Mouse (Mus musculus) hindbrain, embryonic 12.5 days (tissue): ENCODE data around the gene Mrpl34. TPM values are rescaled to one million over a fixed set of nuclear protein-coding genes. Genes with fewer than 3 reads are reported as not detected.

Experiments used
- ATAC-seq: fragments of 200-750 bp; cut with Nextera tagmentation; 2 replicates; pipeline ENCODE4 v1.8.0; 2017; ENCODE audit warnings: moderate TSS enrichment; ENCODE audit not compliant: low FRiP score
- H3K27ac ChIP-seq: fragments of 300-500 bp; sonication (generic); 2 replicates; pipeline ENCODE4 v1.5.1; 2016; ENCODE audit warnings: mild to moderate bottlenecking
- H3K27me3 ChIP-seq: fragments of 300-500 bp; sonication (generic); 2 replicates; pipeline ENCODE4 v1.6.1; 2016; ENCODE audit warnings: mild to moderate bottlenecking
- H3K36me3 ChIP-seq: fragments of 300-500 bp; sonication (generic); 2 replicates; pipeline ENCODE4 v1.6.1; 2016; ENCODE audit warnings: mild to moderate bottlenecking
- H3K4me1 ChIP-seq: fragments of 300-500 bp; sonication (generic); 2 replicates; pipeline ENCODE4 v1.6.1; 2016
- H3K4me2 ChIP-seq: fragments of 300-500 bp; sonication (generic); replicated peaks from 2 replicates; pipeline ENCODE4 v1.6.1; 2016; ENCODE audit warnings: mild to moderate bottlenecking
- H3K4me3 ChIP-seq: fragments of 300-500 bp; sonication (generic); 2 replicates; pipeline ENCODE4 v1.5.1; 2016; ENCODE audit warnings: mild to moderate bottlenecking
- H3K9ac ChIP-seq: fragments of 300-500 bp; sonication (generic); 2 replicates; pipeline ENCODE4 v1.6.1; 2016; ENCODE audit warnings: mild to moderate bottlenecking, moderate library complexity
- H3K9me3 ChIP-seq: fragments of 300-500 bp; sonication (generic); replicated peaks from 2 replicates; pipeline ENCODE4 v1.6.1; 2016; ENCODE audit warnings: mild to moderate bottlenecking
- WGBS: fragments of 180-500 bp; shearing (Covaris S2); methylation state at CpG from one replicate; pipeline ENCODE4 v1.1.7; 2016; 5-methylcytosine and 5-hydroxymethylcytosine counted together
- polyA plus RNA-seq: library from polyadenylated mRNA; unstranded; fragments of >200 nt; fragmentation: Nextera tagmentation; extraction: Ambion mirVana; gene quantifications from 2 replicates; pipeline ENCODE4 v1.2.1, GENCODE M21; 2016

Gene Mrpl34
- polyA plus RNA-seq, 1 experiment from 2014 or later: 214 TPM

GRCm38 (mm10) chr8:71498816-71499690 is 34.3 kb downstream of the Mrpl34 start:
- Histone ChIP-seq H3K4me2 (no peak overlapping the region), H3K27me3 (no peaks in the 10 kb centered on the region), H3K9ac (no peak overlapping the region), H3K9me3 (no peaks in the 10 kb centered on the region), H3K4me3 (no peak overlapping the region), H3K27ac (no peak overlapping the region), H3K36me3 (peaks cover 2% of the 10 kb centered on the region; the same call in 1 of the 2 replicates), H3K4me1 (peaks cover 26% of the 10 kb centered on the region)
- ATAC-seq: no peak
- 38% methylated on average over 16 of the region's 16 CpGs for WGBS

- Histone ChIP-seq H3K4me3 (no peak overlapping the region), H3K4me2 (no peak overlapping the region), H3K9ac (no peak overlapping the region), H3K27ac (no peak overlapping the region), H3K4me1 (peaks cover 7% of the 10 kb centered on the region; the same call in 1 of the 2 replicates), H3K36me3 (no peaks in the 10 kb centered on the region), H3K27me3 (peaks cover 42% of the 10 kb centered on the region), H3K9me3 (no peaks in the 10 kb centered on the region)
- 86% methylated on average over 4 of the region's 4 CpGs for whole genome bisulfite sequencing
- no peak for ATAC-seq
Observed at GRCm38 (mm10) chr8:71504349-71504748, 39.6 kb downstream of the Mrpl34 start.

DNA sequence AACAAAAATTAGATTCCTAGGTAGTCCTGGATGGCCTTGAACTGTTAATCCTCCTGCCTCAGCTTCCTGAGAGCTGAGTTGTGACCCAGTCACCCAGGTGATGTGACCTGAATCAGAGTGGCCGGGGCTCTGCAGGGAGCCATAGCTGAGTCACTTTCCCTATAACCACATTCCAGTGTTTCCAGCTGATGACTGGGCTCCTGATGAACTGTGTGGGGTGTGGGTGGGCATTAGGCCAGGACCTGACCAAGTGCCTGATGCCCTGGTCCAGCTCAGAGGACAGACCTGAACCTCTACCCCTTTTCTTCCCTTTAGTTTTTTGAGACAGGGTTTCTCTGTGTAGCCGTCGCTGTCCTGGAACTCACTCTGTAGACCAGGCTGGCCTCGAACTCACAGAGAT is 40.6 kb downstream of the Mrpl34 start:
- H3K4me2 ChIP-seq: no peak overlapping the region
- peaks cover 52% of the 10 kb centered on the region for H3K27me3 ChIP-seq
- H3K4me3 ChIP-seq: no peak overlapping the region
- WGBS: 95% methylated on average over 4 of the region's 4 CpGs
- no peak overlapping the region for H3K9ac ChIP-seq
- ATAC-seq: no peak
- H3K4me1 ChIP-seq: peaks cover 7% of the 10 kb centered on the region; the same call in 1 of the 2 replicates
- H3K9me3 ChIP-seq: no peaks in the 10 kb centered on the region
- H3K36me3 ChIP-seq: no peaks in the 10 kb centered on the region
- no peak overlapping the region for H3K27ac ChIP-seq

DNA sequence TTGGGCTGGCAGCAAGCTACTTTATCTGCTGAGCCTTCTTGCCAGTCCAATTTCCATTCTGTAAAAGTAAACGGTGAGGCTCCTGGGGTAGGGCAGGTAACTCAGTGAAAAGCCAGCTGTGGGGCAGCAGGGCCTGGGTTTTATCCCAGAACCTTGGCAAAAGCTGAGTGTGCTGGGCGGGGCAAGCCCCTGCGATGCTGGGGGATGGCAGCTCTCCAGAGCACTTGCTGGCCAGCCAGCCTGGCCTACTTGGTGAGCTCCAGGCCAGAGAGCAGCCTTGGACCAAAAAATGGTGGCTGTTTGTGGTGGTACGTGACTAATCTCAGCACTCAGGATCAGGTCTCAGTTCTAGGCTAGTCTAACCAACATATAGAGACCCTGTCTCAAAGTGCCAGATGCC is 41.2 kb downstream of the Mrpl34 start:
- H3K4me1 ChIP-seq: peaks cover 7% of the 10 kb centered on the region; the same call in 1 of the 2 replicates
- 86% methylated on average over 4 of the region's 4 CpGs for WGBS
- peaks cover 55% of the 10 kb centered on the region for H3K27me3 ChIP-seq
- no peak overlapping the region for H3K4me2 ChIP-seq
- H3K4me3 ChIP-seq: no peak overlapping the region
- H3K36me3 ChIP-seq: no peaks in the 10 kb centered on the region
- ATAC-seq: no peak
- no peak overlapping the region for H3K9ac ChIP-seq
- H3K9me3 ChIP-seq: no peaks in the 10 kb centered on the region
- H3K27ac ChIP-seq: no peak overlapping the region

DNA sequence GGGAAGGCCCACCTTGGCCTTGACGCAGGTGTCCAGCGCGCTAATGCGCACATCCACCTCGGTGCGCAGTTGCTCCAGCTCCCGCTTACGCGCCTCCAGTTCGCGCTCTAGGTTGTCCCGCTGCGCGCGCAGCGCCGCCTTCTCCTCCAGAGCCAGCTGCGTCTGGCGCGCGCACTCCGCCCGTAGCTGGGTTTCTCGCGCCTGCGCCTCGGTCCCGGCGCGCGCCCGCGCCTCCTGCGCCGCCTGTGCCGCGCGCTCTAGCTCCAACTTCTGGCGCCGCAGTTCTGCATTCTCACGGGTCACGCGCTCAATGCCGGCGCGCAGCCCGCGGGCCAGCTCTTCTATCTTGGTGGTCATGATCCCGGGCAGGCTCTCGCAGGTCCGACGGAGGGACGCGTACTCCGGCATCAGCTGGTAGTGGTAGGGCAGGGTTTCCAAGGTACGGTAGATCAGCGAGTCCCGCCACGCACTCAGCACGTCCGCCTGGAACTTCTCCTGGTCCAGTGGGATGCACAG is 42.9 kb downstream of the Mrpl34 start:
- Histone ChIP-seq H3K4me1 (peaks cover 7% of the 10 kb centered on the region; the same call in 1 of the 2 replicates), H3K9ac (peak overlapping the region; percentile 28; the same call in 1 of the 2 replicates), H3K4me3 (peak overlapping the region; percentile 36), H3K9me3 (no peaks in the 10 kb centered on the region), H3K36me3 (no peaks in the 10 kb centered on the region), H3K27me3 (peaks cover 64% of the 10 kb centered on the region), H3K4me2 (peak overlapping the region; percentile 59), H3K27ac (no peak overlapping the region)
- peak; percentile 80 for ATAC-seq
- under 1% methylated on average over 61 of the region's 61 CpGs for WGBS

GRCm38 (mm10) chr8:71509316-71509715 is 44.6 kb downstream of the Mrpl34 start:
- H3K4me3 ChIP-seq: no peak overlapping the region
- H3K9ac ChIP-seq: no peak overlapping the region
- H3K4me2 ChIP-seq: no peak overlapping the region
- ATAC-seq: no peak
- H3K36me3 ChIP-seq: no peaks in the 10 kb centered on the region
- 60% methylated on average over 2 of the region's 2 CpGs for WGBS
- H3K9me3 ChIP-seq: no peaks in the 10 kb centered on the region
- peaks cover 64% of the 10 kb centered on the region for H3K27me3 ChIP-seq
- no peak overlapping the region for H3K27ac ChIP-seq
- H3K4me1 ChIP-seq: peaks cover 7% of the 10 kb centered on the region; the same call in 1 of the 2 replicates

GRCm38 (mm10) chr8:71511644-71512043 is 46.9 kb downstream of the Mrpl34 start, which contains the start of gene Plvap:
Plvap (minus strand) TSS chr8:71511752.
- H3K9me3 ChIP-seq: no peaks in the 10 kb centered on the region
- peaks cover 48% of the 10 kb centered on the region for H3K27me3 ChIP-seq
- H3K27ac ChIP-seq: no peak within 1 kb of the TSS
- peaks cover 8% of the 10 kb centered on the region for H3K4me1 ChIP-seq
- H3K36me3 ChIP-seq: no peaks in the 10 kb centered on the region
- 59% methylated on average over 14 of the region's 14 CpGs for WGBS
- no peak within 1 kb of the TSS for H3K4me2 ChIP-seq
- no peak for ATAC-seq
- H3K9ac ChIP-seq: no peak within 1 kb of the TSS
- no peak within 1 kb of the TSS for H3K4me3 ChIP-seq

DNA sequence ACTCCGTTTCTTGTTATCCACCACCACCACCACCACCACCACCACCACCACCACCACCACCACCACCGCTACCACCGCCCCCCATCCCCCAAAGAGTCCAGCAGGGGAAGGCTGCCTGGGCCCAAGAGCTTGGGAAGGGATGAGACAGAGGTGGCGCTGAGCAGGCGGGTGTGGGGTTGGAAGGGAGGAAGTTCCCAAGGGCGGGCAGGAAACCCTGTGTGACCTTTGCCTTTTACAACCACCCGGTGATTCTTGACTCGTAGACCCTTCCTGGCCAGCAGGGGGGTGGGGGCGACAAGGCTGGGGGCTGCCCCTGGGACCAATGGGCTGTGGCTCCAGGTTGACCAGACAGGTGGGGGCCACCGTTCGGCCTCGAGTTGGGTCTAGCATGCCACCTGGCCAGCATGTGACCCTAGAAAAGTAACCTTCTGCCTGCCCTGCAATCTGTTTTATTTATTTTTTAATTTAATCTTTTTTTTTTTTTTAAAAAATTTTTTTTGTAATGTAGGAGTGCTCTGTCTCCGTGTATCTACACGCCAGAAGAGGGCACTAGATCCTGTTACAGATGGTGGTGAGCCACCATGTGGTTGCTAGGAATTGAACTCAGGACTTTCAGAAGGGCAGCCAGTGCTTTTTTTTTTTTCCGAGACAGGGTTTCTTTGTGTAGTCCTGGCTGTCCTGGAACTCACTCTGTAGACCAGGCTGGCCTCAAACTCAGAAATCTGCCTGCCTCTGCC is 48.4 kb downstream of the Mrpl34 start:
- no peak overlapping the region for H3K4me3 ChIP-seq
- no peak overlapping the region for H3K9ac ChIP-seq
- no peak for ATAC-seq
- H3K27ac ChIP-seq: no peak overlapping the region
- H3K27me3 ChIP-seq: peaks cover 32% of the 10 kb centered on the region
- H3K36me3 ChIP-seq: no peaks in the 10 kb centered on the region
- H3K4me1 ChIP-seq: peaks cover 9% of the 10 kb centered on the region
- no peak overlapping the region for H3K4me2 ChIP-seq
- 64% methylated on average over 14 of the region's 15 CpGs for WGBS
- H3K9me3 ChIP-seq: no peaks in the 10 kb centered on the region

DNA sequence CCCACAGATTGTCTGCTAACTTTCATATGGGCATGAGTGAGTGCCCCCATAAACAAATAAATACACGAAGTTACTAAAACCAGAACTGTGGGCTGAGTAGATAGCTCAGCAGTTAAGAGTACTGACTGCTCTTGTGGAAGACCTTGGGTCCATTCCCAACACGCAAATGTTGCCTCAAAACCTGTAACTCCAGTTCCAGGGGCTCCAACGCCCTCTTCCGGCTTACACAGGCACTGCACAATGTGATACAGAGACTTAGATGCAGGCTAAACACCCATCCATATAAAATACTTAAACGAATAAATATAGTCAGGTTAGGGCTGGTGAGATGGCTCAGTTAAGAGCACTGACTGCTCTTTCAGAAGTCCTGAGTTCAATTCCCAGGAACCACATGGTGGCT is 50.3 kb downstream of the Mrpl34 start:
- Histone ChIP-seq H3K36me3 (no peaks in the 10 kb centered on the region), H3K4me3 (no peak overlapping the region), H3K9me3 (no peaks in the 10 kb centered on the region), H3K27ac (no peak overlapping the region), H3K4me1 (peaks cover 9% of the 10 kb centered on the region), H3K9ac (no peak overlapping the region), H3K27me3 (peaks cover 15% of the 10 kb centered on the region; the same call in 1 of the 2 replicates), H3K4me2 (no peak overlapping the region)
- WGBS: 67% methylated on average over 5 of the region's 5 CpGs
- no peak for ATAC-seq

Other genes starting within 250 kb of the Mrpl34 start
- 28.4 and 30.4 TPM in 2 replicates for gene Myo9b, start 192.2 kb upstream of the Mrpl34 start, polyA plus RNA-seq
- 51.2 and 52.6 TPM in 2 replicates for gene Haus8, start 192.0 kb upstream of the Mrpl34 start, polyA plus RNA-seq
- gene Use1, start 98.1 kb upstream of the Mrpl34 start, polyA plus RNA-seq: 80.8 and 82.4 TPM in 2 replicates
- gene Ocel1, start 93.7 kb upstream of the Mrpl34 start, polyA plus RNA-seq: 5.8 and 6.7 TPM in 2 replicates
- gene Nr2f6, start 83.0 kb upstream of the Mrpl34 start, polyA plus RNA-seq: 61.2 and 65.2 TPM in 2 replicates
- 5.7 and 6.8 TPM in 2 replicates for gene Ushbp1, start 69.2 kb upstream of the Mrpl34 start, polyA plus RNA-seq
- gene Babam1, start 68.1 kb upstream of the Mrpl34 start, polyA plus RNA-seq: 91.1 and 104 TPM in 2 replicates
- gene Ankle1, start 58.9 kb upstream of the Mrpl34 start, polyA plus RNA-seq: 22.0 and 26.4 TPM in 2 replicates
- 107 and 108 TPM in 2 replicates for gene Abhd8, start 1.3 kb upstream of the Mrpl34 start, polyA plus RNA-seq
- gene Dda1, start 4.2 kb downstream of the Mrpl34 start, polyA plus RNA-seq: 155 and 161 TPM in 2 replicates
- gene Ano8, start 21.0 kb downstream of the Mrpl34 start, polyA plus RNA-seq: 18.0 and 19.6 TPM in 2 replicates
- gene Gtpbp3, start 23.1 kb downstream of the Mrpl34 start, polyA plus RNA-seq: 15.3 and 16.5 TPM in 2 replicates
- gene Plvap, start 46.8 kb downstream of the Mrpl34 start, polyA plus RNA-seq: 39.7 and 42.4 TPM in 2 replicates
- 0.67 and 0.70 TPM in 2 replicates for gene Ccdc194, start 60.8 kb downstream of the Mrpl34 start, polyA plus RNA-seq
- gene Bst2, start 72.5 kb downstream of the Mrpl34 start, polyA plus RNA-seq: 12.9 and 13.4 TPM in 2 replicates
- 51.7 and 58.4 TPM in 2 replicates for gene Mvb12a, start 78.0 kb downstream of the Mrpl34 start, polyA plus RNA-seq
- 0.18 and 0.56 TPM in 2 replicates for gene Tmem221, start 93.9 kb downstream of the Mrpl34 start, polyA plus RNA-seq
- gene Nxnl1, start 101.6 kb downstream of the Mrpl34 start, polyA plus RNA-seq: not detected in 2 replicates
- gene Slc27a1, start 103.9 kb downstream of the Mrpl34 start, polyA plus RNA-seq: 51.3 and 54.8 TPM in 2 replicates
- gene Pgls, start 127.2 kb downstream of the Mrpl34 start, polyA plus RNA-seq: 197 and 202 TPM in 2 replicates
- 5.3 and 6.3 TPM in 2 replicates for gene Fam129c, start 132.7 kb downstream of the Mrpl34 start, polyA plus RNA-seq
- gene Colgalt1, start 146.0 kb downstream of the Mrpl34 start, polyA plus RNA-seq: 63.7 and 65.9 TPM in 2 replicates
- gene Unc13a, start 206.8 kb downstream of the Mrpl34 start, polyA plus RNA-seq: 13.9 and 16.1 TPM in 2 replicates
- 3.7 and 3.8 TPM in 2 replicates for gene Jak3, start 211.3 kb downstream of the Mrpl34 start, polyA plus RNA-seq
- gene Insl3, start 224.3 kb downstream of the Mrpl34 start, polyA plus RNA-seq: 0.69 TPM in 1 of 2 replicates, not detected in the other
- 0.59 and 0.86 TPM in 2 replicates for gene B3gnt3, start 236.8 kb downstream of the Mrpl34 start, polyA plus RNA-seq